Mouse (Mus musculus) heart, adult 2 months (tissue): ENCODE data around the gene Cuedc2.

Source experiments
- CTCF ChIP-seq: fragments of 200-600 bp; IDR thresholded peaks from 2 replicates; pipeline ENCODE4 v1.8.1; 2022; ENCODE audit warnings: antibody characterized with exemption, mild to moderate bottlenecking, moderate library complexity
- EP300 ChIP-seq: fragments of 200-500 bp; IDR thresholded peaks from 2 replicates; pipeline ENCODE4 v1.6.1; 2011; ENCODE audit warnings: low read depth, low read length, control low read depth; ENCODE audit not compliant: insufficient read depth

DNA sequence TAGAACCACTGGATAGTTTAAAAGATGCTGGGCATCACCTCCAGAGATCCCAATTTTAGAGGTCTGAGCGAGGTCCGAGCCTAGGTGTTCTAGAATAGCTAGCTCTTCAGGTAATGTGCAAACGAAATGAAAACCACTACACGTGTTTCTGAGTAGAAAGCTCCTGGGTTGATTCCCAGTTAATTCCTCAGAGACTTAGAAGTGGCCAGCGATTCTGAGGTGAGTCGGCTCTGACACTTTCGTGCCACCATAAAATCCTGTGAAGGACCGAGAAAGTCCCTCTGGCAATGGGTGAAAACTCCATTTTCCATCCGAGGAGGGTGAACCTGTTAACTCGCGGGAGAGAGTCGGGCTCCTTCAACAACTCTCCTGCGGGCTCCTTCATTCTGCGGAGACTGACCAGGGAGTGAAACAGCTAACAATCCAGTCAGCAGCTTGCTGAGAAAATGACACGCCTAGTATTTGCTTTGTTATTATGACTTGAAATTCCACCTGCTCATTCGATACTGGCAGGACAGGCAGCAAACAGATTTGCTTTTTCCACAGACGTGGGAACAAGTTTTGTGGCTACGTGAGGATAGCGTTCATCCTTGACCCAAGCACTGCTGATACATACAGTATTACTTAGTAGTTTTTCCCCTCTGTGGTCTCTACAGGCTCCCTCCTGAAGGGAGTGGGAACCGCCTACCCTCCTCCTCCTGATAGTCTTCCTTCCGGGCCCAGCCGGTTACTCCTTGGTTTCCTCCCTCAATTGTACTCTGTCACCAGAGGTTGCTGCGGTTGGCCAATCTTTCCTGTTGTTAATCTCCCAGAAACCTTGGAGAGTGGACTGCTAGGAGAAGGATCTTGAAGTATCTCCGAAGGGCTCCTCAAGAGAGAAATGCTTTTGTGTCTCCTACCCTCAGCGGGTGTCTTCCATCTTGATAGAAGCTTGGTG is 19.1 kb upstream of the Cuedc2 start:
- no peak for TF ChIP-seq CTCF
- TF ChIP-seq EP300: no peak
